Mouse (Mus musculus): ENCODE measurements at regions not wholly inside any gene's neighbourhood (a gene's known extent, or its start where the extent isn't known, plus 50 kb on each side); places are given as distances from the start of the nearest gene placed in this dataset.
A peak's percentile ranks its signal among the peaks of the same experiment; 100 is the strongest.

DNA sequence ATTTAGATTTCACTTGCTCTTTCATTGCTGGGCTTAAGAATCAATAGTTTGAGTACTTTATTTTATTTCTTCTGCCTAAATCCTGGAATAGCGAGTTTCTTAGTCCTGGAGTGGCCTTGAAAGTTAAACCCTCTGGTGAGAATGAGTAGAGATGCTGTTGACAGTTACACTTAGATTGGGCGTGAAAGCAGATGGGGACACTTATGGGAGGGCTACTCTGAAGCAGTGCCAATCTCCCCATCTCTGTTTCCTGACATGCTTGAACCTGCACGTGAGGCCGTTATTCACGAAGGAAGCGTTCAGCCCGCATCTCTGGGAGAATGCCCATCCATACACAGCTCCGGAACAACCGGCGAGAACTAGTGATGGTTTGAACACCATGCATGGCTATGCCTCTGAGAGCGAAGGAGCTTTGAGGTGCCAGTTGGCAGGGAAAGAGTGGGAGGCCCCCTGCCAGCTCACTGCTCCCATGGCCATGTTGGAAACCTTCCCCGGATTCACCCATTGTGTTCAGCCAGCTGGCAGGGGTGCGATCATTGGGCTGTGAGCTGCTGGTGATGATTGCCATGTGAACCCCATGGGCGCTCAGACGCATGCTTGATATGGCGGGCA lies 792.2 kb upstream of the Got2 start:
- DNase-seq (ENCODE audit: low read depth, low spot score), result peak; percentile 24

DNA sequence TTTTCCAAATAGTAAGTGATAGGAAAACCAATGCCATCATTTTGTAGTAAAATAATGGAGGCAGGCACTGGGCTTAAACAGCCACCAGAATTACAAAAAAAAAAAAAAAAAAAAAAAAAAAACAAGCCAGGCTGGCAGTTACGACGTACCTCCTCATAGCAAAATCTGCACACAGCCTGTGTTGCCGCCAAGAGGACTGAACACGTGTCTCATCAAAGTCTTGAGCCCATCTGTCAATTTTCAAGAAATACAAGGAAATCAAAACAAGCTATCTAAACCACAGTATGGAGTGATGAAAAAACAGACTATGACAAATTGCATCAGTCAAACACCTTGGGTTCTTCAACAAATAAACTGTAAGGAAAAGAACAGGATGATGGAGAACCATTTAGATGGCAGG lies 791.2 kb upstream of the Got2 start:
- DNase-seq (ENCODE audit: low read depth, low spot score), result peak; percentile 4

DNA sequence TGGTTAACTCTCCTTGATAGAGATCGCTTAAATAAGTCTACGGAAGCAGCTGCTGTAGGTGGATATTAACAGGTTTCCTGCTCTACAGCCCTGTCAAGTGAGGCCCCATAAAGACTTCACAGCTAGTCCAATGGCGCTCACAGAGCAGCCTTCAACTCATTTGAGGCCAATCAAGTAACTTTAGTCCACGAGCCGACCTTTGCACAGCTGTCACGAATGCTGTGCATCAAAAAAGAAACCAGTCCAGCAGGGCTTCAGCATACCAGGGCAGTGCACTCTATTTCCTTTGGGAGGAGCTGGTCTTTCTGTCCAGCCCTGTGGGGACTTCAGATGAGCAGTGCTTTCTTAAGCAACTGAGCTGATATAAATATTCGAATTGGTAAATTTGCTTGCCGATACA lies 786.4 kb upstream of the Got2 start:
- DNase-seq (ENCODE audit: low read depth, low spot score), result no peak

DNA sequence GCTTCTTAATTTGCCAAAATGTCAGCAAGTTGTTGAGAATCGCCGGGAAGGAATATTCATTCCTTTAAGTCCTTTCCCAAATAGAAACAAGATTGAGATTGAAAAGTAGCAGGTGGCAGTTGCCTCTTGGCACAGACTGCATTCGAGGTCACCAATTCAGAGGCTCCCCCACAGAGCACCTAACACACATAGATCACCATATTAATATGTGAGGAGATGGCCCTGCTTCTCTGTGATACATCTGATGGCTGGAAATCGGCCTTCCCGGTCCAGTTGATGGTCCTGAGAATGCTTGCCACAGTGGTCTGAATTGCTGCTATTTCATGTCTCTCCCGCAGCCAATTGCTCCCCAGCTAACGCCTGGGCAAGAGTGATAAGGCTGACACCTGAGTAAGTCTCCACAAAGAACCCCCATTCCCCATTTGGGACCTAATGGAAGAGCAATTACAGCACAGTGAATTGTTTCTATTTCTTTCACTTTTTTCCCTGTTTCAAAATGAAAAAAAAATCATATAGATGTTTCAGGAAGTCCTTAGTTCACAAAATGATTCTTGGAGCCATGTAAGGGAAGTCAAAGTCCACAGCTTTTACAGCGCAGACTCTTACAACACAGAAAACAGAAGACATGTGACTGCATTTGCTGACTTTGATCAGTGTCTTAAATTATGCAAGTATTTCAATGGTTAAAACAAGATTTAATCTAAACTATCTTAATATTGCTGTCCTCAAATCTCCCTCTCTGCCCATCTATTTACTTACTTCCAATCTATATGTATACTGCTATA lies 768.3 kb upstream of the Got2 start:
- DNase-seq (ENCODE audit: low read depth, low spot score), result no peak

DNA sequence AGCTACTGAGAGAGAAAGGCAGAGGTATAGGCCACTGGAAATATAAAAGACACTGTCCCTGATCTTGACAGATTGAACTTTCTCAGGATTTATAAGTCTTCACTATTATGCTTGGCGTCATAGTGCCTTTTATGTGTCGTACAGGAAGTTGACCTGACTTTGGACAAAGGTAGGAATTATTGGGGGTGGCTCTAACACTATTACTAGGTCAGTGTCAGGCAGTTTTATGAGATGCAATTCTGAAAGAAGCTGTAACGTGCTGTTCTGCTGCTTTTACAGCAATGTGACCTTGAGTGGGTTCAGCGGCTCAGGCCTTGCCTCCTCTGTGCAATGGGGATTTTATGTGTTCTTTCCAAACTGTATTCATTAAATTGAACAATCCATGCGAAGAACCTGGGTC lies 759.4 kb upstream of the Got2 start:
- DNase-seq (ENCODE audit: low read depth, low spot score), result no peak

Measured in brain, adult 2 months (tissue).